Mouse (Mus musculus): ENCODE measurements at regions not wholly inside any gene's neighbourhood (a gene's known extent, or its start where the extent isn't known, plus 50 kb on each side); places are given as distances from the start of the nearest gene placed in this dataset.

GRCm38 (mm10) chr11:8293322-8294014 is 370.9 kb downstream of the Tns3 start:
- Histone ChIP-seq H3K9me3 (ENCODE audit: control insufficient read depth) (no peaks in the 10 kb centered on the region), H3K36me3 (ENCODE audit: control insufficient read depth, insufficient read depth) (no peaks in the 10 kb centered on the region), H3K4me1 (replicated peaks; ENCODE audit: control insufficient read depth, insufficient read depth, low read length) (no peaks in the 10 kb centered on the region), H3K4me2 (replicated peaks; ENCODE audit: low read depth) (no peak overlapping the region), H3K9ac (ENCODE audit: low read depth, low read length) (no peak overlapping the region), H3K27ac (ENCODE audit: low read depth, low read length) (no peak overlapping the region), H3K4me3 (ENCODE audit: low read depth, low read length) (no peak overlapping the region), H3K27me3 (replicated peaks; ENCODE audit: control insufficient read depth, insufficient read depth, low read length) (no peaks in the 10 kb centered on the region)
- WGBS, result 70% methylated on average over 6 of the region's 6 CpGs
- ATAC-seq, result no peak
- TF ChIP-seq CTCF (IDR thresholded peaks at IDR 0.05; ENCODE audit: low read depth), result no peak

- no peaks in the 10 kb centered on the region for H3K9me3 ChIP-seq (ENCODE audit: control insufficient read depth)
- H3K36me3 ChIP-seq (ENCODE audit: control insufficient read depth, insufficient read depth), result no peaks in the 10 kb centered on the region
- H3K9ac ChIP-seq (ENCODE audit: low read depth, low read length), result no peak overlapping the region
- no peaks in the 10 kb centered on the region for H3K27me3 ChIP-seq (replicated peaks; ENCODE audit: control insufficient read depth, insufficient read depth, low read length)
- no peak overlapping the region for H3K4me3 ChIP-seq (ENCODE audit: low read depth, low read length)
- no peak for ATAC-seq
- no peaks in the 10 kb centered on the region for H3K4me1 ChIP-seq (replicated peaks; ENCODE audit: control insufficient read depth, insufficient read depth, low read length)
- H3K4me2 ChIP-seq (replicated peaks; ENCODE audit: low read depth), result no peak overlapping the region
- 77% methylated on average over 1 of the region's 1 CpGs for WGBS
- no peak overlapping the region for H3K27ac ChIP-seq (ENCODE audit: low read depth, low read length)
- TF ChIP-seq CTCF (IDR thresholded peaks at IDR 0.05; ENCODE audit: low read depth), result no peak
These were observed 379.1 kb downstream of the Tns3 start for GRCm38 (mm10) chr11:8285271-8285670.

- Histone ChIP-seq H3K27ac (ENCODE audit: low read depth, low read length) (no peak overlapping the region), H3K4me2 (replicated peaks; ENCODE audit: low read depth) (no peak overlapping the region), H3K9me3 (ENCODE audit: control insufficient read depth) (no peaks in the 10 kb centered on the region), H3K4me1 (replicated peaks; ENCODE audit: control insufficient read depth, insufficient read depth, low read length) (no peaks in the 10 kb centered on the region), H3K4me3 (ENCODE audit: low read depth, low read length) (no peak overlapping the region), H3K9ac (ENCODE audit: low read depth, low read length) (no peak overlapping the region), H3K27me3 (replicated peaks; ENCODE audit: control insufficient read depth, insufficient read depth, low read length) (no peaks in the 10 kb centered on the region), H3K36me3 (ENCODE audit: control insufficient read depth, insufficient read depth) (no peaks in the 10 kb centered on the region)
- 63% methylated on average over 4 of the region's 4 CpGs for WGBS
- TF ChIP-seq CTCF (IDR thresholded peaks at IDR 0.05; ENCODE audit: low read depth), result no peak
- no peak for ATAC-seq
These were observed 389.1 kb downstream of the Tns3 start for GRCm38 (mm10) chr11:8275203-8275602.

GRCm38 (mm10) chr11:8269171-8269570 is 395.2 kb downstream of the Tns3 start:
- no peak overlapping the region for H3K4me2 ChIP-seq (replicated peaks; ENCODE audit: low read depth)
- WGBS, result 65% methylated on average over 2 of the region's 2 CpGs

DNA sequence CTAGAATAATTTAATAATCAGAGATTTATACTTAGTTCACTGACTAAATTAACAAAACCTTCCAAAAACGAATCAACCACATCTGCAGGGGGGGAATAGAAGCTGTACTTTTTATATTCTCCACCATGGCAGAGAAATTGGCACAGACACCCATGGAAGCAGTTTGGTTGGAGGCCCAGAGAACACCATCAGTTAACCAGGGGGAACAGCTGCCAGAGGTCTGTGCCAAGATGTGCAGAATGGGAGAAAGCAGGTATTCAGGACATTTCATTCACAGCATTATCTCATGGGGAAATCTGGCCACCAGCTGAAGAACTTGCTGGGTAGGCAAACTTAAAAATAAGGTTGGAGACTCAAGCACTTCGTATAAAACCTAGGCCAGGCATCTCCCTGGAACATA is 410.3 kb downstream of the Tns3 start:
- no peak overlapping the region for H3K27ac ChIP-seq (ENCODE audit: low read depth, low read length)
- H3K27me3 ChIP-seq (replicated peaks; ENCODE audit: control insufficient read depth, insufficient read depth, low read length), result no peaks in the 10 kb centered on the region
- H3K4me3 ChIP-seq (ENCODE audit: low read depth, low read length), result no peak overlapping the region
- no peaks in the 10 kb centered on the region for H3K9me3 ChIP-seq (ENCODE audit: control insufficient read depth)
- H3K4me2 ChIP-seq (replicated peaks; ENCODE audit: low read depth), result no peak overlapping the region
- WGBS, result 54% methylated on average over 2 of the region's 2 CpGs
- TF ChIP-seq CTCF (IDR thresholded peaks at IDR 0.05; ENCODE audit: low read depth), result no peak
- no peak for ATAC-seq
- no peaks in the 10 kb centered on the region for H3K4me1 ChIP-seq (replicated peaks; ENCODE audit: control insufficient read depth, insufficient read depth, low read length)
- H3K36me3 ChIP-seq (ENCODE audit: control insufficient read depth, insufficient read depth), result no peaks in the 10 kb centered on the region
- no peak overlapping the region for H3K9ac ChIP-seq (ENCODE audit: low read depth, low read length)

More at GRCm38 (mm10) chr11:8269171-8269570, 395.2 kb downstream of the Tns3 start:
- Histone ChIP-seq H3K27ac (ENCODE audit: low read depth, low read length) (no peak overlapping the region), H3K4me1 (replicated peaks; ENCODE audit: control insufficient read depth, insufficient read depth, low read length) (no peaks in the 10 kb centered on the region), H3K9me3 (ENCODE audit: control insufficient read depth) (no peaks in the 10 kb centered on the region), H3K9ac (ENCODE audit: low read depth, low read length) (no peak overlapping the region), H3K27me3 (replicated peaks; ENCODE audit: control insufficient read depth, insufficient read depth, low read length) (no peaks in the 10 kb centered on the region), H3K36me3 (ENCODE audit: control insufficient read depth, insufficient read depth) (no peaks in the 10 kb centered on the region), H3K4me3 (ENCODE audit: low read depth, low read length) (no peak overlapping the region)
- no peak for ATAC-seq
- TF ChIP-seq CTCF (IDR thresholded peaks at IDR 0.05; ENCODE audit: low read depth), result no peak

DNA sequence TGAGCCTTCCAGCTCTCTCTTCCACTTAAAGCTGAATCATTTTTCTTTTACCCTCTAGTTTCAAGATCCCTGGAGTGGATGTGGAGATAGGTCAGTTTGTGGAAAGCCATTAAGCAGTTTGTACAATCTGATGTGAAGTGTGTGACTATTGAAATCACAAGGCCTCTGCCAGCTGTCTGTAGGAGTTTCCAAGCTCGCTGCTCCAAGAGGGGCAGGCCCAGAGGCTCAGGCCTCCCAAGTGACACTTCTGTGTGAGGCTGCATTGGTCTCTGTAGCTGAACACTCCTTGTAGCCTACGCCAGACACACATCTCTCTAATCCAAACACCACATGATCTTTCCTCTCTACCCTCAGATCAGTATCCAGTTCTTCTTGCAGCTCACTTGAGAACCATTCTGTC is 413.0 kb downstream of the Tns3 start:
- no peak overlapping the region for H3K9ac ChIP-seq (ENCODE audit: low read depth, low read length)
- no peaks in the 10 kb centered on the region for H3K27me3 ChIP-seq (replicated peaks; ENCODE audit: control insufficient read depth, insufficient read depth, low read length)
- H3K27ac ChIP-seq (ENCODE audit: low read depth, low read length), result no peak overlapping the region
- 65% methylated on average over 2 of the region's 2 CpGs for WGBS
- H3K36me3 ChIP-seq (ENCODE audit: control insufficient read depth, insufficient read depth), result no peaks in the 10 kb centered on the region
- no peak overlapping the region for H3K4me3 ChIP-seq (ENCODE audit: low read depth, low read length)
- TF ChIP-seq CTCF (IDR thresholded peaks at IDR 0.05; ENCODE audit: low read depth), result no peak
- no peak for ATAC-seq
- H3K4me2 ChIP-seq (replicated peaks; ENCODE audit: low read depth), result no peak overlapping the region
- no peaks in the 10 kb centered on the region for H3K4me1 ChIP-seq (replicated peaks; ENCODE audit: control insufficient read depth, insufficient read depth, low read length)
- no peaks in the 10 kb centered on the region for H3K9me3 ChIP-seq (ENCODE audit: control insufficient read depth)

- ATAC-seq, result no peak
- H3K27ac ChIP-seq (ENCODE audit: low read depth, low read length), result no peak overlapping the region
- no peak overlapping the region for H3K4me3 ChIP-seq (ENCODE audit: low read depth, low read length)
- TF ChIP-seq CTCF (IDR thresholded peaks at IDR 0.05; ENCODE audit: low read depth), result no peak
- H3K9ac ChIP-seq (ENCODE audit: low read depth, low read length), result no peak overlapping the region
- H3K27me3 ChIP-seq (replicated peaks; ENCODE audit: control insufficient read depth, insufficient read depth, low read length), result no peaks in the 10 kb centered on the region
- no peaks in the 10 kb centered on the region for H3K36me3 ChIP-seq (ENCODE audit: control insufficient read depth, insufficient read depth)
- no peaks in the 10 kb centered on the region for H3K4me1 ChIP-seq (replicated peaks; ENCODE audit: control insufficient read depth, insufficient read depth, low read length)
- no peak overlapping the region for H3K4me2 ChIP-seq (replicated peaks; ENCODE audit: low read depth)
- WGBS, result 44% methylated on average over 8 of the region's 8 CpGs
- H3K9me3 ChIP-seq (ENCODE audit: control insufficient read depth), result no peaks in the 10 kb centered on the region
These were observed 414.9 kb downstream of the Tns3 start for GRCm38 (mm10) chr11:8249468-8249867.

Measured in intestine, postnatal 0 days (tissue).